Mouse (Mus musculus): ENCODE measurements around the gene Olfr466. TPM values are rescaled to one million over a fixed set of nuclear protein-coding genes. Genes with fewer than 3 reads are reported as not detected.
A peak's percentile ranks its signal among the peaks of the same experiment; 100 is the strongest.

Olfr466 gene
- polyA plus RNA-seq (2012; rRNA removed) = not detected in 2 replicates

DNA sequence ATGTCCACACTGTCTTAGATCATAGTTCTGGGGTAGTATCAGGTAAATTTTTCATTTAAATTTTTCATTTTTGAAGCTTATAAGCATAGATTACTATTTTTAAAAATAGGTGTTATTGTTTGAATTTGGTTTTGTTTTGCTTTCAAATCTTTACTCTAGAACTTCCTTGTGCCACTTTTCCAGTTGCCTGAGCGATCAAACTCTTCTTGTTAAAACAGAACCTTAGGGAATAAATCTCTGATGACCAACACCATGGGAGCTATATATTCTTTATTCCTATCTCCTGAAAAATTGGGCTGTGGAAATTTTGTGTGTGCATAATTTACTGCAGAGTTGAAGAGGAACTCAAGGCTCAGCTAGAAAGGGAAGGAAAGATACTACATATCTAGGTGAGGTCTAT lies at the start of gene Olfr466:
Gene Olfr466, plus strand, starts transcription at position 301 of the 400 bp plus-strand sequence.
- no peak for DNase-seq (ENCODE audit: low spot score)

DNA sequence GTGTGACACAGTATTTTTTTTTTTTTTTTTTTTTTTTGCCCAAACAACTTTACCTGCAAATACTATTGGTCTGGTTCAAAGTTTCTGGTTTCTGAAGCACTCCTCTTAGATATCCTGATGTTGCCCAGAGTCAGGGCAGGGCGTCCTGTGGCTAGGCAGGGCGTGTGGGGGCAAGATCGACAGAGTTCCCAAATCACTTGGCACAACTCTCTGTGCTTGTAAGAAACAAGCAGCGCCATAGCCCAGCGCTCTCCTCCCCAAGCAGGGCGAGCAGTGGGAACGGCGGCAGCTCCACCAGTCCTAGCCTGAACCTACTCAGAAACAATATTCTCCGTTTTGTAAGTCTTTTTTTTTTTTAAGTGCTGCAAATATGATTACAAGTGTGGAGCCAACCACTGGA lies 49.4 kb upstream of the Olfr466 start:
- DNase-seq (ENCODE audit: low spot score) = no peak

DNA sequence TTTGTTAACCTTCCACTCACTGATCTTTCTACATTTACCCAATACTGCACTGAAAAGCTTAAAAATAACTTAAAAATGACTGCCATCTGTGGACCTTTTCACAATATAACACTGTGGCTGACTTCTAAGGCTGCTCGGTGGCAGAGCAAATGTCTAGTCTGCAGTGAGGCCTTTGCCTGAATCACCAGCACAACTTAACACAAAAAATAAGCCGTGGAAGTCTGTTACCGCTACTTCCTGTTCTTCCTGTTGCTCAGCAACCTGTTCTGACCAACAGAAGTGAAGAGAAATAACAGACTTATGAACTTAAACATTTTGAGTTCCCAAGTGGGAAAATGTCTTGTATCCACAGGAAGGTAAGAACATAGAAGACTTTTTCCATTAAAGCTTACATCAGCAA lies 48.8 kb upstream of the Olfr466 start:
- no peak for DNase-seq (ENCODE audit: low spot score)

DNA sequence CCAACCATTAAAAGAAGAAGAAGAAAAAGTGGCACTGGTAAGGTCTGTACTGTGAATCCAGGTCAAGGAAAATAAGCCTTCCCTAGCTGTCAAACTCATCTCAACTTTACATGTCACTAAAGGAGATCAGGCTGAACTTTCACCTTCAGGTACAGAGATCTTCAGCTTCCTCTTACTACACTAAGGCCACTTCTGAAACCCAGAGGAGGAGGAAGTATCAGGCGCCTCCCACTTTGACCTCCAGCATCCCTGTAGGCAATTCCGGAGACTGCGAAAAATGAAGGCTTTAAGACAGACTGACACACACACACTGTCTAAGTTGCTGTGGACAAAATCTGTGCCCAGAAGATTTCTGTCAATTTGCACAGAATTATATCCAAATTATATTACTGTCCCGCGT lies 38.1 kb upstream of the Olfr466 start:
- DNase-seq (ENCODE audit: low spot score) = no peak

DNA sequence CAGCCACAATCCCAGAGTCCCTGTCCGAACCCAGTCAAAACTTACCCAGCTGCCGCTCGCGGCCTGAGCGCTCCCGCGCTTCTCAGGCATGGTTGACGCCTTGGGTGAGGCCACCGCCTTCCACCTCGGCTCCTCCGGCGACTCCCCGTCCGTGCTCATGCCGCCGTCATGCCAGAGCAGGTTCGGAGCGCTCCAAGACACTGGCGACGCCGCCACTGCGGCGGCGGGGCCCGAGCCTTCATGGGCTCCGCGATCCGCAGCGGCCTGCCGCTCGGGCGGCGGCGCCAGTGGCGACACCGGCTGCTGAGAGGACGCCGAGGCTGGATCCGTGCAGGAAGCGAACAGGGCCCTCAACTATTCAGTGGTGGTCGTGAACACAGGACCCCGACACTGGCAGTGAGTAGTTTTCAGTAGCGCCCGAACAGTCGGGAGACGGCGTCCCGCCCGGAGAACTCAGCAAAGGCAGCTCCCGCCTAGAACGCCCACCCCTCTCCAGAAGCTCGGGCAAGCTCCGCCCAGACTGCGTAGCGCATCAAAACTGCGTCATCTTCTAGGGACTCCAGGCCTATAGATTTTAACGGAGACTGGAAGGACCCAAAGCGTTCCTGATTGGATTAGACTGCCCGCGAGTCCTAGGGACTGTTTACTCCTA lies 37.5 kb upstream of the Olfr466 start, which contains the start of gene Mfsd14b:
Gene Mfsd14b, minus strand, starts transcription at position 517 of the 652 bp plus-strand sequence.
- DNase-seq (ENCODE audit: low spot score) = peak; percentile 82

DNA sequence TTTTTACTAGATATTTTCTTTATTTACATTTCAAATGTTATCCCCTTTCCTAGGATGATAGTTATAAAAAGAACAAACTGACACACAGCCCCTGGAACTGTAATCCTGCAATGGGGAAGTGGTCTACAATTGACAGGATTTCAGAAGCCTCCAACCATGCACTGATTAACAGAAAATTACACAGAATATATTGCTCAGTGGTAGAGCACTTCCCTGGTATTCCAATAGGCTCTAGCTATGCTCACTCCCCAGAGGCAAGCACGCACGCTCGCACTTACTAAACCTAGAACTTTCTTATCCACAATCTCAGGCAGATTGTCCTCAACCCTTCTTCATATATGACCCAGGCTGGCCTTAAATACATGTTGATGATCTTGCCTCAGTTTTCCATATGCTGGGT lies 36.8 kb upstream of the Olfr466 start:
- no peak for DNase-seq (ENCODE audit: low spot score)

DNA sequence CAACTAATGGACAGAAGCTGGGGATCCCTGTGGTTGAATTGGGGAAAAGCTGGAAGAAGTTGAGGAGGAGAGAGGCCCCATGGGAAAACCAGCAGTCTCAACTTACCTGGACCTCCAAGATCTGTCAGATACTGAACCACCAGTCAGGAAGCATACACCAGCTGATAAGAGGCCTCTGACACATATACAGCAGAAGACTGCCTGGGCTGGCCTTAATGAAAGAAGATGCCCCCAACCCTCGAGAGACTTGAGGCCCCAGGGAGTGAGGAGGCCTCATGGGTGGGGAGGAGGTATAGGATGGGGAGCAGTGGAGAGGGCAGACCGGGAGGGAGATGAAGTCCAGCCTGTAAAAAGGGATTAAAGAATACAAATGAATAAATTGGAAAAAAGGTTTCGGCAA lies 29.1 kb upstream of the Olfr466 start:
- DNase-seq (ENCODE audit: low spot score) = no peak

DNA sequence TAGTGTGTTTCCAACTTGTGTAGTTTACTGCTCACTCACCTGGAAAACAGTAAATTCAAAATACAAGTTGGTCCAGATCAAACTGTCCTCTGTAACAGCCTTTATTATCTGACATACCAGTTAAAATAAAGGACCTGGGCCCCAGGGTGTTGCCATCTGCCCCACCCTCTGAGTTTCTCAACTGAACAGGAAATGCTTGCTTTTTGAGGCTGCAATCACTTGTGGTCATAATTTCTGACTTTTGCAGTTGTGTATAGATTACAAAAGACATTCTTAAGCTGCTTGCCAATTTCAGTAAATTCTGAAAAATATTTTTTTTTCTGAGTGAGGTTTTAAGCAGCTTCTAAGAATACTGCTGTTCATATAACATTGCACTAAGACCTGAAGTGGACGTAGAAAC lies 27.9 kb upstream of the Olfr466 start:
- no peak for DNase-seq (ENCODE audit: low spot score)

DNA sequence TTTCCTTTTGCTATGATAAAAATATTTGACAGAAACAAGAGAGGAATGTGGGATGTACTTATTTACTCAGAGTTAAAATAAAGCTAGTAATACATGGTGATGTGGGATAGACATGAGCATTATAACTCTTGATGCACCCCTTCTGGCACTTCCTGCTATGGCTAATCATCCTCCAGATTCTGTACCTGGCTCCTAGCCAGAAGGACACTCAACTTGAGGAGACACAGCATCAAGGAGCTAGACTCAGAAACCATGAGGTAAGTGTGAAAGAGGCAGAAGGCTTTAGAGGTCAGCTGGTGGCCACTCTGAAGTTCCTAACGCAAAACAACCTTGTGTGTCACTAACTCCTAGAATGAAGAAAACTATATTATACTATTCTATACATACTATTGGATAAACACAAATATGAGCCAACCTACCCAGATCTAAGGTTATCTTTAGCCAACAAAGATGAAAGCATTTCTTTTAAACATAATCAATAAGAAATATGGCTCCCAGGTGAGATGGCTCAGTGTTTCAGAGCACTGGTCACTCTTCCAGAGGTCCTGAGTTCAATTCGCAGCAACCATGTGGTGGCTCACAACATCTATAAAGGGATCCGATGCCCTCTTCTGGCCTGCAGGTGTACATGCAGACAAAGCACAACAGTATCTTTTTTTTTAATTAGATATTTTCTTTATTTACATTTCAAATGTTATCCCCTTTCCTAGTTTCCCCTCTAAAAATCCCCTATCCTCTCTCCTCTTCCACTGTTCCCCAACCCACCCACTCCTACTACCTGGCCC lies 22.8 kb upstream of the Olfr466 start:
- DNase-seq (ENCODE audit: low spot score) = no peak

DNA sequence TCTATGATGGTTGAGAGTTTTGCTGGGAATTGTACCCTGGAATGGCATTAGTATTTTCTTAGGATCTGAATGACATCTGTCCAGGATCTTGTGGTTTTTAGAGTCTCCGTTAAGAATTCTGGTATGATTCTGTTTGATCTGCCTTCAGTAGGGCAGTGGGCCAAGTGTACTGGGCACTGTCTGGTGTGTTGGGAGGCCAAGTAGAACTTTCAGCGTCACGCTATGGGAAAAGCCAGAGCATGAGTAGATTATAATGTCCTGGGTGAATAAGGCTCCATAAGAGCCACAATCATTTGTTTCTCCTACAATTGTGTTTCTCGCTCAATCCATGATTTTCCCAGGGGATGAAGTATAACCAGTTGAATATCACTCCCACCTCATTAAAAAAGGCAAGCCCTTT lies 12.3 kb upstream of the Olfr466 start, which contains the start of gene Olfr465-ps1:
Gene Olfr465-ps1, plus strand, starts transcription at position 301 of the 400 bp plus-strand sequence.
- no peak for DNase-seq (ENCODE audit: low spot score)

DNA sequence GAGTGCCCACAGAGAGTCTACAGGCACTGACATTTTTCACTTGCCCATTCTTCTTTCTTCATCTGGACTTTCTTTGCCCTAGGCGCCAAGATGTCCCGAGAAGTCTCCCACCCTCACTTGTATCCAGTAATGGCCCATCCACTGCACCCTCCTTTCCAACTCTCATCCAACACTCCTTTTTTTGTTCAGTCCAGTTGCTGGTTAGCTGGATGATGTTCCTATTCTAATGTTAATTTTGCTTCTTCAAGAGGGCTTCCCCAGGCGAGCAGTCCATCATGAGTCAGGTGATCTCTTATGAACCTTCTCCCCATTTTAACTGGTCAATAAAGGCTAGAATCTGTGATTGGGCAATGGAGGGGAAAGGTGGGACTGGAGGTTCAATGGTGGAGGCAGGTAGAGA lies 24.1 kb downstream of the Olfr466 start:
- no peak for DNase-seq (ENCODE audit: low spot score)

DNA sequence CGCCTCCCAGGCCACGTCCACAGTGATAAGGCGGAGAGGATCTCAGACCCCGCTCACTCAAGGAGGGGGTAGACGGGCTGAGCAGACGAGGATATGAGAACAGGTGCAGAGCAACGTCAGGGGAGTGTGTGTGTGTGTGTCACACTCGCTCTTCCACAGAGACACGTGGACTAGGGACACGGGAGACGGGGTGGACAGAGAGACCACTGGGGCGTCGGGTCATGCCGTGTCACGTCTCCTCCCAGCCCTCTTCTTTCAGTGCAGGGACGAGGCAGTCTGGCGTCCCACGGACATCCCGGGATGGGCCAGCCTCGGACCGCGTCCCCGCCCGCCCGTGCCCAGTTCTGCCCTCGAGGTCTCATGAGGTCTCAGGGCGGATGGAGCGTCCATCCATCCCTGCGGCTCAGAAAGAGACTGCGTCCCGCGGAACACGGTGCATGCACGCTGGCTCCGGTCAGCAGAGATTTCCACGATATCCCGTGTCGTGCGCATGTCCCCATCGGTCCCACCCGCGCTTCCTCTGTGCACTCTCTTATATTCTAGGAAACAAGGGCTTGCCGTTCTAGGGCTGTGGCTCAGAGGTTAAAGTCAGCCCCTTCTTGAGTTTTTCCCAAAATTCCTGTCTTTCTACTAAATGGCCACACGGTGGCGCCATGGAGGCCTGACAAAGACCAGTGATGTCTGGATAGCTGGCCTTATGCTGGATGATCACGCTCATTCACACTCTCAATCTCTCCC lies 25.9 kb downstream of the Olfr466 start:
- DNase-seq (ENCODE audit: low spot score) = peak; percentile 23

DNA sequence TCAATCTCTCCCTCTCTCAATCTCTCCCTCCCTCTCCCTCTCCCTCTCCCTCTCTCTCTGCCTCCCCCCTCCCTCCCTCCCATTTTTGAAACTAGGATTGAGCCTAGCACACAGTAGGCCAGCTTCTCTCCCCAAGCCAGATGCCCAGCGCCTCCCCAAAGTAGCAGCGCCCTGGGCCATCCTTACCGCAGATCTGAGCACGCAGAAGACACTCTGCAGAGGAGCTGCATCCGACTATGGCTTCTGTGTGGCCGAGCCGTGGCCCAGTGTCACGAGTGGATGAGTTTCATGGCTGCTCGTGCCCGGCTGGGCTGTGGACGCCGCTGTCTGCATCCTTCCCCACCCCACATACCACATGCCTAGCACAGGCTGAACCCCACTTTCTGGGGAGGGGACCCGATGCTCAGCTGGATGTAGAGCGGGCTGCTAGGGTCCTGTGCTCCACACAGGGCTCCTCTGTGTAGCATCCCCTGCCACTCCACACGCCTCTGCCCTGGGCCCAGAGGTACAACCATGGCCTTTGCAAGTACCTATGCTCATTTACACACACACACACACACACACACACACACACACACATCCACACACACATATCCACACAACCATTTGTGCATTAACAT lies 26.5 kb downstream of the Olfr466 start:
- DNase-seq (ENCODE audit: low spot score) = no peak

DNA sequence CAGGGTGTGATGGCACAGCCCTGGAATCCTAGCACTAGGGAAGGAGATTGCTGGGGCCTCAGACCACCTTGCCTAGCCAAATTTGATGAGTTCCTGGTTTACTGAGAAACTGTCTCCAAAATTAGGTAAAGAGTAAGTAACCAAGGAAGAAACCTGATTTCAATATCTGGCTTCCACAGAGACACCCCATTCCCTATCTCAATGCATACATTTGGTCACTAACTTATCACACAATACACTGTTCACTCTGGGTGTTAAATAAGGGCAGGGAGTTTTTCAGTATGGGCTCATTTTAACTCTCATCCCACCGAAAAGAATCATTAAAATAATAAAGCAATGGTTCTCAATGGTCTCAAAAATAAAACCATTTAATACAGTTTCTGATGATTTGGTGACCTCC lies 50.6 kb downstream of the Olfr466 start:
- DNase-seq (ENCODE audit: low spot score) = no peak

Other genes starting within 250 kb of the Olfr466 start
- 0.47 and 0.50 TPM in 2 replicates for gene Cntnap3, start 246.3 kb upstream of the Olfr466 start, polyA plus RNA-seq (2012; rRNA removed)
- gene Spata31, start 232.8 kb upstream of the Olfr466 start, polyA plus RNA-seq (2012; rRNA removed) = not detected in 2 replicates
- not detected in 2 replicates for gene Spata31d1c, start 117.2 kb upstream of the Olfr466 start, polyA plus RNA-seq (2012; rRNA removed)
- gene Prss47, start 97.5 kb upstream of the Olfr466 start, polyA plus RNA-seq (2012; rRNA removed) = not detected in 2 replicates
- gene Mfsd14b, start 37.3 kb upstream of the Olfr466 start, polyA plus RNA-seq (2012; rRNA removed) = 24.6 and 26.8 TPM in 2 replicates
- not detected in 2 replicates for gene Olfr465-ps1, start 12.2 kb upstream of the Olfr466 start, polyA plus RNA-seq (2012; rRNA removed)
- 0.14 and 0.18 TPM in 2 replicates for gene Nlrp4f, start 55.7 kb downstream of the Olfr466 start, polyA plus RNA-seq (2012; rRNA removed)
- gene Gm10775, start 109.3 kb downstream of the Olfr466 start, polyA plus RNA-seq (2012; rRNA removed) = 0.07 and 0.08 TPM in 2 replicates
- gene Zfp369, start 128.6 kb downstream of the Olfr466 start, polyA plus RNA-seq (2012; rRNA removed) = 27.5 and 34.2 TPM in 2 replicates